Mouse (Mus musculus) left cerebral cortex, adult 11 months (tissue): ENCODE results near the gene Tns1.

ENCODE experiments used
- DNase-seq: peaks from one replicate; pipeline ENCODE4 v3.0.0; 2022; ENCODE audit warnings: low spot score

Gene Tns1

GRCm38 (mm10) chr1:74121821-74122576 is 2.2 kb downstream of the Tns1 start:
- DNase-seq = no peak

DNA sequence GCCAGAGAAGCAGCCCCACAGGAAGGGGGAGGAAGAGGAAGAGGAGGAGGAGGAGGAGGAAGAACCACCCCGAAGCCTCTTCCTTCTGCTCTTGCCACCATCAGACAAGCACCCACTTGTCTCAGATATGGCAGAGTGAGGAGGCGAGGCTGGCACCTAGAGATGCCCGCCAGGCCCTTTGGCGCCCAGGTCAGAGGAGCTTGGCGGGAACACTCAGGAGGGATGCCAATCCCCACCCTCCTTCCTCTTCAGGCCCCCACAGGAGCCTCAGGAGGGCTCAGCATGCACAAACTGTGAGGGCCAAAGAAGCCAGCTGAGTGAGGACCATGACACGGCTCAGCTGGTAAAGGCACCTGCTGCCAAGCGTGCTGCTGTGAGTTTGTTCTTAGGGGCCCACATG is 3.1 kb downstream of the Tns1 start:
- no peak for DNase-seq

DNA sequence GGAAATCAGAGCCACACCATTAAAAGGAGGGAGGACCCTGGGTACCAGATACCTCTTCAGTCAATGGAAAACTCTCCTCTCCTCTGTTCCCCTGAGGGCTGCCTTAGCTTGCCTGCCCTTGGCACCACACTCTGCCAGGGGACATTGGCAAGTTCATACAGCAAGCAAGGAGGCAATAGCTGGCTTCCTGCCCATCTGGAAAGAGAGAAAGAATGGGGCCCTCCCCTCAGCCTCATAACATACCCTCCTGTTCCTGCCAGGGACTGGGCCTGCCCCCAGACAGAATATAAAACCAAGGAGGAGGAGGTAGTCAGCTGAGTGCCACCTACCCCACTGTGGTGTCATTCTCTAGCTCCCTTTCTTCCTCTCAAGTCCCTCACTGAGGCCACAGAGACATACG is 5.1 kb downstream of the Tns1 start:
- DNase-seq = no peak

- DNase-seq = no peak
These were observed 6.4 kb downstream of the Tns1 start for GRCm38 (mm10) chr1:74117876-74118275.

DNA sequence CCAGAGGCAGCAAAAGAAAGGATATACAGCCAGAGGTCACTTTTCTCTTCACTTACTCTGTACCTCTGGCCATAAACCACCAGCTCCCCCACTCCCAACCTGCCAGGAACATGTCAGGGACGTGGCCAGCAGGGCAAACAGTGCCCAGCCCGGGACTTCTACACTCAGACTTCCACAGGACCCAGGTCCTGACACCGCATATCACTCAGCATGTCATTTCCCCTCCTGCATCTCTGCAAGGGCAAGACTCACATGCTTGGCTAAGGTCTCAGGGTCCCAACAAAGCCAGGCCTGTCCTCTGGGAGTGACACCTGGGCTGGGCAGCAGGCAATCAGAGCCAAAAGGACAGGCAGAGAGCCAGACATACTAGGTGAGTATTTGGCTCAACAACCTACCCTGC is 11.2 kb downstream of the Tns1 start:
- DNase-seq = no peak

- no peak for DNase-seq
These were observed 12.6 kb downstream of the Tns1 start for GRCm38 (mm10) chr1:74111696-74112030.

DNA sequence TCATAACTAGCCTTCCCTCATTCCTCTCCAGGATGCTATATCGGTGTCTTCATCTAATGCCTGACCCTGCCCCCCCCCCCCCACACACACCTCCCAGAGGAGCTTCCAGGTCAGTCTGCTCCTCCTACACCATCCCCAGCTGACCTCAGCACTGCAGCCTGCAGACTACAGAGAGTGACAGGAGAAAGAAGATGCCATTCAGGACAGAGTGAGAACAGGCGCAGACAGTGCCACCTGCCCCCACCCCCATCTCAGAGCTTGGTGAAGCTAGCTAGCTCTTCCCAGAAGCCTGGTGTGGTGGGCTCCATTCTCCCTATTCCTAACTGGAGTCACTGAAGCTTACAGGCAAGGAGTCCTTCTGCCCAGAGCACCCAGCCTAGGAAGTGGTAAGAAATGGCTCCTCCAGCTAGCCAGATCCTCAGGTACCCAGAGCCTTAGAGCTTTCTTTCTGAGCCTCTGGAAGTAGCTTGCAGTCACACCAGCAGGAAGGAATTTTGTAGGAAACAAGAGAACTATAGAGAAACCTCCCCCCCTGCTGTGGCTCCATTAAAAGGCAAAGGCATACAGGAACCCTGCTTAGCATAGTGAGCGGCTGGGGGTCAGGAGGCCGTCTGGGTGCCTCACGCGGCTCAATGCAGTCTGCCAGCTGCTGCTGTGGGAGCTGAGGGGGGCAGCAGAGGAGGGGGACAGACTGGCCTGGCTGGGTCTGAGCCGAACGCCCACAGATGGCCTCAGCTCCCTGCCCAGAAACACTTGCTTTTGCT is 13.1 kb downstream of the Tns1 start:
- no peak for DNase-seq

DNA sequence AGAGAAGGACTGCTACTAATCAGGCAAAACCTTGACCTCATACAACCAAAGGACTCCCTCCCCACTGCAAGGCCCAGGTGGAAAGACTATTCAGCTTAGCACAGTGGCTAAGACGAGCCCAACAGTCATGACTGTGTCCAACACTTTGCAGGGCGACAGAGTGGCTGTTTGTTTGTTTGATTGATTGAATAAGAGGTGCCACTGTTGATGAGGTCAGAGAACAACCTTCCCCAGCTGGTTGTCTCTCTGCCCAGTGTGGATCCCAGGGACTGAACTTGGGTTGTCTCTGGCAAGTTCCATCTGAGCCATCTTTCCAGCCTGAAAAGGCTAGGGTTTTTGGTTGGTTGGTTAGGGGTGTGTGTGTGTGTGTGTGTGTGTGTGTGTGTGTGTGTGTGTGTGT is 14.6 kb downstream of the Tns1 start:
- no peak for DNase-seq

GRCm38 (mm10) chr1:74107931-74108618 is 16.2 kb downstream of the Tns1 start:
- no peak for DNase-seq

DNA sequence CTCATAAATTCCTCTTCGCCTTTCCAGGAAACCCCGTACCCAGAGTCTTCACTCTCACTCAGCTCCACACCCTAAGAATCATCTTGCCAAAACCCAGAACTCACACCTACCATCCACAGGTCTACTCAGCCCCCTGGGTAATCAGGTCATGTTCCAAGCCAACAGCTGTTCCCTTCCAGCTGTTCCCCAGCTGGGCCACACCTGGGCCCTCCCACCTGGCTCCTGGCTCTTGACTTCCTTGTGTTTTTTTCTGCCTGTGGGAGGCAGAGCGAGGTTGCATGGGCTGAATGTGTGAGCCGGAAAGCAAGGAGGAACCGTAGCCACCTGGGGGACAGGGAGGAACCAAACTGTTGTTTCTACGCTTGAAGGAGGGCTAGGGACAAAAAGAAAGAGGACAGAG is 18.0 kb downstream of the Tns1 start:
- DNase-seq = no peak

GRCm38 (mm10) chr1:74105660-74106059 is 18.6 kb downstream of the Tns1 start:
- no peak for DNase-seq

GRCm38 (mm10) chr1:74103654-74104353 is 20.4 kb downstream of the Tns1 start:
- no peak for DNase-seq

GRCm38 (mm10) chr1:74099001-74099435 is 25.2 kb downstream of the Tns1 start:
- DNase-seq = no peak

DNA sequence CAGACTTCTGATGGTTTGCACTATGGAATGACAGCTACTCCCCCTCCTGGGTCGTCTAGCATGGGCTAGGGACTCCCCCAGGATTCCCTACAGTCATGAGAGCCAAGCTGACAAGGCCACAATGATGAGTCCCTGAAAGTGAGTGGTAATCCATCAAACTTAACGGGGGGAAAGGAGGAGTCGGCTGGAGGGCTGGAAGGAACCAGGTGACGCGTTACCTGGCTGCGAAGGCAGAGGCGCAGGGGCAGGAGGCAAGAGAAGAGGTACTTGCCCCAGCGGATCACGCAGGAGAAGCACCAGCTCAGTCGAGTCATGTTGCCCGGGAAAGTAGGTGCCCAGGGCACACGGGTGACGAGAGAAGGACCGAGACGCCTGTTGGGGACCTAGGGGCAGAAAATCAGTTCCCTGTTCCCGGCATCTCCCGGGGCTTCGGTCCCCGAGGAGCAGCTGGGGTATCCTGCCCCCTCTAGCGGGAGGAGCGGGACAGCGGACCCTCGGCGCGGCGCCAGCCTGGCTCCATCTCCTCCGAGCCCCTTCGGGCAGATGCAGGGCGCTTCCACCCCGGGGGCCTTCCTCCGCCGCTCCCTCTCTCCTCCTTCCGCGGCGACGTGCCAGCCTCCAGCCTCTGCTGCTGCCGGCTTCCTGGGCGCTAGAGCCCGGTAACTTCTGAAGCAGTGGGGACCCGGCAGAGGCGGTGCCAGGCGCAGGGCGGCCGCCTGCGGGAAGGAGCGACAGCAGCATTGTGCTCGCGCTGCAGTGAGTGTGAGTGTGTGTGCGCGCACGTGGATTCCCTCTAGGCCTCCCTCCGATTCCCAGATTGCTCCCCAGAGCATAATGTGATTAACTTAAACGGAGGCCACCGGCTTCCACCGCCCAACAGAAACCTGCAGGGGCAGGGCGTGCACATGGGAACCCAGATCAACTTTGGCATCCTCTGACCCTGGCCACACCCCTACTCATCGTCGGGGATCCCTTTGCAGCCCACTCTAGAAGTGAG is 25.9 kb downstream of the Tns1 start:
- no peak for DNase-seq

DNA sequence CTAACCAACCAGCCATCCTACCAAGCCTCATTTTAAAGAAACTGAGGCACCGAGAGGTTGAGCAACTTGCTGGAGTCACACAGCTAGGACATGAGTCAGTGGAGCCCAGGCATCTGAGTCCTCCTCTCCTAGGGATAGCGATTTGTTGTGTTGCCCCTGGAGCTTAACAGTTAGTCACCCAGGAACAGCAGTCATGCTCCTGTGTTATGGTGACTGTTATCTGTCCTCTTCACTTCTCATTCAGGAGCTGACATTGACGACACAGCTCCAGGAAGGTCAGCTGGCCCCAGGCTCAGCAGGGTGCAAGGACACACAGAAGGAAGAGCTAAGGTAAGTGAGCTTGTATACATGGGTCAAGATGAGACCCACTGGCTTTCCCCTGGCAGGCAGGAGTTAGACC is 28.5 kb downstream of the Tns1 start:
- DNase-seq = no peak

DNA sequence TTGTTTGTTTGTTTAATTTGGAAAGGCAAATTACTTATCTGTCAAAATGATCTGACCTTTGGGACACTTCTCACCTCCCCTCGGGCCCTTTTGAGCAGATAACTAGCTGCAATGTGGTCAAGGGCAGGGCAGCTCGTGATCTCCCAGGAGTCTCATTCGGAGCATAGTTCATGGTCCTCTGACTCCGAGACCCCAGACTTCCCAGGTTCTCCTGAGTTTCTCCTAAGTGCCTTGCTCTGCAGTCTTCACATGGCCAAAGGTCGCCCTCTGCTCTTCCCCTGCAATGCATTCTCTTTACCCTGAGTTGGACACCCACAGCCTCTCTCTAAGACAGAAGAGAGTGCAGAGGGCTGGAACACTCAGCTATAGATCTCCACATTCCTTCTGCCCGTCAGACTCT is 29.0 kb downstream of the Tns1 start:
- DNase-seq = no peak

GRCm38 (mm10) chr1:74094497-74095270 is 29.6 kb downstream of the Tns1 start:
- no peak for DNase-seq

DNA sequence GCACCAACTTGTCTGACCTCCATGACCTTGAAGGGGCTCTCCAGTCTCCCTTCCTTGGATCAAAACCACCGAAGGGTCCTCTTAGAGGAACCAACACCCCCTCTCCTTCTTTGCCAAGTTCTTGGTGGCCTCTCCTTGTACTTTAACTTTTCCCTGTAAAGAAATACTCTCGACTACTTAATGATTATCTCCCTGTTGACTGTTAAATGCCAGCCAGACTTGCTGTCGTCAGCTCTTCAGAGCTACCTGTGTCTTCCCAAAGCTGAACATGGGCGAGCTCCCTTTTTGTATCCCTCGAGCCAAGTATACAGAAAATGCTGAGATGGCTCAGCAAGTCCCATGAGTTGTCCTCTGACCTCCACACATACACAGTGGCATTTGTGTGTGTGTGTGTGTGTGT is 30.8 kb downstream of the Tns1 start:
- no peak for DNase-seq

- DNase-seq = no peak
These were observed 32.0 kb downstream of the Tns1 start for GRCm38 (mm10) chr1:74092242-74092641.

GRCm38 (mm10) chr1:74091611-74092224 is 32.5 kb downstream of the Tns1 start:
- DNase-seq = no peak
